9 mouse cellular contexts compared by ENCODE assay signal in the genomic region with DNA sequence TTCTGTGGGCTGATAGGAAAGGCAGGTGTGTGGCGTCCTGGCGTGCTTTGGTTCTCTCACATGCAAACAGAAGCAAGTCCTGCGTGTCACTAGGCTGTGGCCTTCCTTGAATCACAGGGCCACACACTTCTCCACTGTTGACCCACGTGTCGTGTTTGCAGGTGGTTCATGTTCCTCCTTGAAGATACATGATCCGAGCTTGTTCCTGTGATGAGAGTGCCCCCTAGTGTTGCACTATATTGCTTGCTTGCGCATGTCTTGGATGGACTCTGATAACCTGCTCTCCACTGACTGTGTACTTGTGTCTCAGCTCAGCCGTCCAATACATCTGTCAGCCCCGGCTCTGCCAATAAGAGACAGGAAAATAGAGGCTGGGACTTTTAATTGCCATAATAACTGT. TPM values are rescaled to one million over a fixed set of nuclear protein-coding genes. Genes with fewer than 3 reads are reported as not detected.
DNase-seq lines count a peak whose midpoint lies in the region; ATAC-seq and TF ChIP-seq lines count a peak whose summit lies in the region.
"Had no signal": no experiment of that assay in that cellular context is flagged by ENCODE, and none has a peak within 500 bp of the region (broad histone marks: within the 10 kb centered on the region; RNA-seq: fewer than 3 reads in every experiment).

No protein-coding gene starts in this region.

- no peaks in the 10 kb centered on the region for H3K9me3 ChIP-seq in kidney, postnatal 0 days (replicated peaks; ENCODE audit: low read length)
- no peaks in the 10 kb centered on the region for H3K9me3 ChIP-seq in neural tube, embryonic 11.5 days (ENCODE audit: control insufficient read depth, low read length)

- H3K4me3 ChIP-seq in kidney, postnatal 0 days (replicated peaks; ENCODE audit: low read depth, low read length) = no peak overlapping the region
- no peak overlapping the region for H3K4me3 ChIP-seq in neural tube, embryonic 11.5 days (ENCODE audit: low read depth, low read length)

- DNase-seq in 3T3-L1 (ENCODE audit: low read depth, low spot score) = peak; percentile 93
- DNase-seq in adrenal gland, adult (ENCODE audit: inconsistent age in 2 of 2, low spot score in 1 of 2) = peak; percentile 77 to 95
- DNase-seq in embryo, embryonic 10 days (ENCODE audit: low spot score) = peak; percentile 92
- peak; percentile 52 to 70 for DNase-seq in gastrocnemius, postnatal 4 days (ENCODE audit: low spot score in 2 of 2)
- DNase-seq in kidney, postnatal 0 days (ENCODE audit: low spot score) = peak; percentile 93
- peak; percentile 64 for DNase-seq in liver
- peak; percentile 74 for DNase-seq in neural tube, embryonic 11.5 days (ENCODE audit: low spot score)
- DNase-seq in testis, postnatal 10 days (ENCODE audit: low spot score) = peak; percentile 77

- H3K27me3 ChIP-seq in kidney, postnatal 0 days (ENCODE audit: insufficient read depth, low read length) = no peaks in the 10 kb centered on the region
- H3K27me3 ChIP-seq in neural tube, embryonic 11.5 days (ENCODE audit: control insufficient read depth, insufficient read depth, low read length) = no peaks in the 10 kb centered on the region

- peak; percentile 94 for TF ChIP-seq CTCF in kidney, postnatal 0 days (IDR thresholded peaks at IDR 0.05; ENCODE audit: low read depth)

- H3K36me3 ChIP-seq in kidney, postnatal 0 days (ENCODE audit: insufficient read depth, low read length) = peaks cover 64% of the 10 kb centered on the region
- H3K36me3 ChIP-seq in neural tube, embryonic 11.5 days (ENCODE audit: control insufficient read depth, insufficient read depth, low read length) = peaks cover 16% of the 10 kb centered on the region

- no peak overlapping the region for H3K9ac ChIP-seq in kidney, postnatal 0 days (ENCODE audit: low read depth, low read length)
- H3K9ac ChIP-seq in neural tube, embryonic 11.5 days (ENCODE audit: low read length) = no peak overlapping the region

- H3K4me2 ChIP-seq in kidney, postnatal 0 days (ENCODE audit: low read length) = no peak overlapping the region
- no peak overlapping the region for H3K4me2 ChIP-seq in neural tube, embryonic 11.5 days (ENCODE audit: low read depth)

- no peak overlapping the region for H3K27ac ChIP-seq in kidney, postnatal 0 days
- no peak overlapping the region for H3K27ac ChIP-seq in neural tube, embryonic 11.5 days (ENCODE audit: low read depth, low read length)

- 28% methylated on average over 9 of the region's 9 CpGs for WGBS in kidney, postnatal 0 days
- 49% methylated on average over 9 of the region's 9 CpGs for WGBS in neural tube, embryonic 11.5 days

- H3K4me1 ChIP-seq in kidney, postnatal 0 days (replicated peaks; ENCODE audit: insufficient read depth, low read length) = no peaks in the 10 kb centered on the region
- H3K4me1 ChIP-seq in neural tube, embryonic 11.5 days (ENCODE audit: control insufficient read depth, insufficient read depth, low read length) = 0 out of 2 replicates have a peak, but pooled peaks cover 2% of the 10 kb centered on the region

- ATAC-seq in kidney, postnatal 0 days (replicated peaks; ENCODE audit: low FRiP score, low read depth) = no peak
- 0 out of 2 replicates have a peak, but pooled peaks have one; percentile 41 for ATAC-seq in neural tube, embryonic 11.5 days (ENCODE audit: insufficient read depth, low FRiP score, low TSS enrichment)

RNA-seq across cellular contexts. Expression of gene Qrfp, which starts 25.3 kb away (rescaled TPM):
- total RNA-seq in gastrocnemius, postnatal 4 days (2021) = not detected
- polyA plus RNA-seq in kidney, postnatal 0 days (2015; fragmentation: Nextera tagmentation; extraction: Ambion mirVana) = 0.08 TPM in 2 replicates
- 0.09 and 0.31 TPM in 2 replicates for polyA plus RNA-seq in neural tube, embryonic 11.5 days (2014; fragmentation: Nextera tagmentation; extraction: Ambion mirVana)
- total RNA-seq: adrenal gland, postnatal 4 days had no signal
